Mouse (Mus musculus) heart, postnatal 36 days (tissue): Measurements from ENCODE around the gene Plekhg3. TPM values are rescaled to one million over a fixed set of nuclear protein-coding genes. Genes with fewer than 3 reads are reported as not detected.

ENCODE experiments used
- DNase-seq, 2 experiments: peaks; one replicate each; pipeline ENCODE4 v3.0.0; 2021 to 2022
- intact Hi-C: fragments of 180-260 bp; cut with DNase I; formaldehyde crosslinking; loops from one replicate; pipeline ENCODE4 v1.15.1; 2025
- total RNA-seq, 2 experiments: library from RNA; stranded (reverse); gene quantifications; 2 replicates each; pipeline ENCODE4 v1.2.3; 2021

Gene Plekhg3
- total RNA-seq, 2 experiments from 2014 or later = 13.2 to 15.2 TPM

DNA sequence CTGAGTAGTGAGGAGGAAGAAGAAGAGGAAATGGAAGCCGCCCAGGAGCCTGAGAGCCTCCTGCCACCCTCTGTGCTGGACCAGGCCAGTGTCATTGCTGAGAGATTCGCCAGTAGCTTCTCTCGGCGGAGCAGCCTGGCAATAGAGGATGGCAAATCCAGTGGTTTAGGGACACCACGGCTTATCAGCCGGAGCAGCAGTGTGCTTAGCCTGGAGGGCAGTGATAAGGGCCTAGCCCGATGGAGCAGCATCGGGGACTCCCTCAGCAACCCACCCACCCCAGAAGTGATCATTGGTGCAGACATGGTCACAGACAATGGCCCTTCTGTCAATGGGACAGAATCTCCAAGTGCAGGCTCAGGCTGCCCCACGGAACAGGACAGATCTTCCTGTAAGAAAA is 45.4 kb downstream of the Plekhg3 start:
- no peak for DNase-seq
- intact Hi-C loops = no loop called here

DNA sequence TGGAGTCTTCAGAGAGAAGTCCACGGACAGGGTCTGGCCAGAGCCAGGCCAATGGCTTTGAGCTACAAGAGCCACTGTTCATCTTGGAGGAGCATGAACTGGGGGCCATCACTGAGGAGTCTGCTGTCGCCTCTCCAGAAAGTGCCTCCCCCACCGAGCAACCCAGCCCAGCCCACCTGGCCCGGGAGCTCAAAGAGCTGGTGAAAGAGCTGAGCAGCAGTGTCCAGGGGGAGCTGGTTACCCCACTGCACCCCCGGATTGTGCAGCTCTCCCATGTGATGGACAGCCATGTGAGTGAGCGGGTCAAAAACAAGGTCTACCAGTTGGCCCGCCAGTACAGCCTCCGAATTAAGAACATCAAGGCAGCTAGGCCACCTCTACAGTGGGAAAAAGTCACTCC is 46.1 kb downstream of the Plekhg3 start:
- intact Hi-C loops = no loop called here
- no peak for DNase-seq

GRCm38 (mm10) chr12:76577858-76578257 is 47.2 kb downstream of the Plekhg3 start:
- intact Hi-C loops = no loop called here
- no peak for DNase-seq

DNA sequence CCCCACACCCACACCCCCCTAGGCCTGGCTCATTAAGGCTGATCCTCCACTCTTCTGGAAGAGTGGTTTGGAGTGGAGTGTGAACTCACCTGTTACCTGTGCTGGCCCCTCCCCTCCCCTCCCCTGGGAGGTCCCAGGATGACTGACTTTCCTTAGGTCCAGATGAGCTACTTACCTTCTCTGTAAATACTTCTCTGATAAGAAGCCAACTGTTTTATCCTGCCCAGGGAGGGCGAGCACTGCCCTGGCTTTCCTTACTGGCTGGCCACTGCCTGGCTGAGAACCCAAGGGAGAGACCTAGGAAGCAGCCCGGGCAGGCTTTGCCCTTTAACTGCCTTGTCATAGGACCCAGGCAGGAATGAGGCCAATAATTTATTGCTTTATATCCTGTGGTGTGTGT is 47.8 kb downstream of the Plekhg3 start:
- no peak for DNase-seq
- intact Hi-C loops = no loop called here

DNA sequence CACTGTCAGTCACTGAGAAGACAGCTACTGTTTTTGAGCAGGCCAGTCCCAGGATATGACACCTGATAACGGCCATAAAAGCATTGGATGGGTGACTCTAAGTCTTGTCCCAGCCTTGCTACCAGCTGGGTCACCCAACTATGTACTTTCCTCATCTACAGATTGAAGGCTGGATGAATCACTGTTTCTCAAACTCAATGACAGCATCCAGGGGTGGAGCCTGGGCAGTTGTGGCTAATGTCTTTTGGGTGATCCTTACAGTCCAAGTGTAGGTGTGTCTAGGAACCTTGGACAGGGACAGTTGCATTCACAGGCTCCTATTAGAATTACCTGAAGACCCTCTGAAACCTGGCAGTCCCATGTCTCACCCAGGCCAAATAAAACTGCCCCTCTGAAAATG is 49.1 kb downstream of the Plekhg3 start:
- DNase-seq = no peak
- intact Hi-C loops = no loop called here

- intact Hi-C loops = no loop called here
Observed at GRCm38 (mm10) chr12:76582139-76582538, 51.4 kb downstream of the Plekhg3 start.

DNA sequence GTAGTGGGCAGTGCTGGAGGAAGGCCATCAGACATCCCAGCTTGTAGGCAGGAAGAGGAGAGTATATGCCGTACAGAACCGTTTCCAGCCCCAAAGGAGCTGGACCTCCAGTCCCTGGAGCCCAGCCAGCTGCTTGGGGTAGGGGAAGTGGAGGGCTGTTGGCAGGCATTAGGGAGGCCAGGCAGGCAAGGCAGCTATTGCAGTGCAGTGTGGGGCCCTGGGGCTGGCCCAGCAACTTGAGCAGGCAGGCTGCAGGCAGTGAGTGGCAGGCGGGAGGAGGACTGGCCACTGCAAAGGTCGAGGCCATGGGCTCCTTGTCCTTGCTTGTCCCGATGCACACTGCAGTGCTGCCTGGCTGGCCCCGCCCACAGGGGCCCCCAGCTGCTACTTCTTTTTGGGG is 52.1 kb downstream of the Plekhg3 start:
- peak; percentile 35 to 43 for DNase-seq
- intact Hi-C loops = no loop called here

More at GRCm38 (mm10) chr12:76582139-76582538, 51.4 kb downstream of the Plekhg3 start:
- DNase-seq = no peak

GRCm38 (mm10) chr12:76583454-76583853 is 52.8 kb downstream of the Plekhg3 start:
- no peak for DNase-seq
- intact Hi-C loops = no loop called here

DNA sequence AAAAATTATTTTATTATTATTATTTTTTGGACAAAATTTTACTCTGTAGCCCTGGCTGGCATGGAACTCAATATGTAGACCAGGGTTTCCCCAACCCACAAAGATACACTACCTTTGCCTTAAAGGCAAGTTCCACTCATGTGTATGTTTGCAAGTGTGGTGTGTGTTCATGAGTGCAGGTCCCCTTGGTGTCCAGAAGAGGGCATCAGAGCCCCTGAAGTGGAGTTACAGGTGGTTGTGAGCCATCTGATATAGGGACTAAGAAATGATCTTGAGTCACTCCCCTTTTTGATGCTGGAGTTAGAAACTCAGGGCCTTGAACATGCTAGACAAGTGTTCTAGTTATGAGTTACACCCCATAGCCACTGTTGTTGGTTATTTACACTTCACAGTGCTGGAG is 54.3 kb downstream of the Plekhg3 start:
- intact Hi-C loops = no loop called here
- no peak for DNase-seq

GRCm38 (mm10) chr12:76587357-76587756 is 56.7 kb downstream of the Plekhg3 start:
- DNase-seq = no peak
- intact Hi-C loops = no loop called here

DNA sequence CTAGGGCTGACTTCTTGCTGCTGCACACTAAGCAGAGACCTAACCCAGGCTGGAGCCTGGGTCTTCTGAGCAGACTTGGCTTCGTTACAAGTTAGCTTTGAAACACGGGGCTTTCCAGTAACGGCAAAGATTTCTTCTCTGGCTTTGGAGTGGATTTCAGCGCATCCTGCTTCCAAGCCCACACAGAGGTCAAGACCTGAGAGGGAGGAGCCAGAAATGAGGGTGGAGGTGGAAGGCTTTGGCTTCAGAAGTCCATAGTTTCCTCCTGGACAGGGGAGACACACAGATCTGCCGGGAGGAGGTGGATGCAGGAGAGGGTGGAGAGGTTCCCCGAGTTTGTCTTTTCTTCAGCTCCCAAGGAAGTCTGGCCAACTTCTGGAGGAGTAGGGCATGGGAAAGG is 58.8 kb downstream of the Plekhg3 start:
- intact Hi-C loops = no loop called here
- peak; percentile 44 to 60 for DNase-seq

- no peak for DNase-seq
- intact Hi-C loops = no loop called here
Observed at GRCm38 (mm10) chr12:76591037-76591436, 60.3 kb downstream of the Plekhg3 start.

DNA sequence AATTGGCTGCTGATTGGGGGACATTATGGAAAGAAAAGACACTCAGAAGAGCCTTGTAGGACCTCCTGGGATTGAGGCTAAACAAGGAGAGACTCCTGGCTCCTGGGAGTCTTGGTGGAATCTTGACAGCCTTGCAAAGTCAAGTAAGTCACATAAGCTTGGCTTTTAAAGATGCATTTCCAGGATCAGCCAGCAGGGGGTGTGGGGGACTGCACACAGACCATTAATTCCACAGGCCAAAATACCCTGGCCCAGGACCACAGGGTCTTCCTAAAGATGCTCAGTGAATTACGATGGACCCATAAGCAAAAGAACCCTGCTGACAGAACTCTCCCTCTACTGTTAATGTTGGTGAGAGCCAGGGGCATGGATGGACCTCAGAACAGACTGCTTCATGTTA is 61.5 kb downstream of the Plekhg3 start:
- intact Hi-C loops = no loop called here
- peak; percentile 56 to 64 for DNase-seq

GRCm38 (mm10) chr12:76593254-76593653 is 62.6 kb downstream of the Plekhg3 start:
- intact Hi-C loops = no loop called here
- no peak for DNase-seq

GRCm38 (mm10) chr12:76593839-76594322 is 63.2 kb downstream of the Plekhg3 start:
- intact Hi-C loops = no loop called here
- peak; percentile 80 for DNase-seq

DNA sequence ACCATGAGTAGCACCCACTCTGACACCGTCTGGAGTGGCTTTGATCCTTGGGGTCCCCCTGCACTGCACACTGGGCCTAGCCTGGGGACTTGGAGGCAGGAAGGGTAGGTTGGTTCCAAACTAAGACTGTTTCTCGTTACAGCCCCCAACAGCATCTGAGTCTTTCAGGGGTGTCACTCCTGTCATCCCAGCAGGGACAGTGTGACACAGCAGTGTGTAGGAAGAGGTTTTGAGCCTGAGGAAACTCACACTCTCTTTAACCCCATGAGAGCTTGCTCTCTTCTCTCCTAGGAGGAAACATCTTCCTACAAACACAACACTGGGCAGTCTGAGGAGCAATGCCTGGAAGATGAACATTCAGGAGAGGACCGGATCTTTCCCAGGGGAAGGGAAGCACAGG is 63.9 kb downstream of the Plekhg3 start:
- DNase-seq = no peak
- intact Hi-C loops = no loop called here

GRCm38 (mm10) chr12:76595830-76596229 is 65.1 kb downstream of the Plekhg3 start:
- no peak for DNase-seq
- intact Hi-C loops = loop anchor here (1.0 to 5.0 kb wide), 4 partner anchors 100 to 334 kb away; no protein-coding TSS in a partner anchor

DNA sequence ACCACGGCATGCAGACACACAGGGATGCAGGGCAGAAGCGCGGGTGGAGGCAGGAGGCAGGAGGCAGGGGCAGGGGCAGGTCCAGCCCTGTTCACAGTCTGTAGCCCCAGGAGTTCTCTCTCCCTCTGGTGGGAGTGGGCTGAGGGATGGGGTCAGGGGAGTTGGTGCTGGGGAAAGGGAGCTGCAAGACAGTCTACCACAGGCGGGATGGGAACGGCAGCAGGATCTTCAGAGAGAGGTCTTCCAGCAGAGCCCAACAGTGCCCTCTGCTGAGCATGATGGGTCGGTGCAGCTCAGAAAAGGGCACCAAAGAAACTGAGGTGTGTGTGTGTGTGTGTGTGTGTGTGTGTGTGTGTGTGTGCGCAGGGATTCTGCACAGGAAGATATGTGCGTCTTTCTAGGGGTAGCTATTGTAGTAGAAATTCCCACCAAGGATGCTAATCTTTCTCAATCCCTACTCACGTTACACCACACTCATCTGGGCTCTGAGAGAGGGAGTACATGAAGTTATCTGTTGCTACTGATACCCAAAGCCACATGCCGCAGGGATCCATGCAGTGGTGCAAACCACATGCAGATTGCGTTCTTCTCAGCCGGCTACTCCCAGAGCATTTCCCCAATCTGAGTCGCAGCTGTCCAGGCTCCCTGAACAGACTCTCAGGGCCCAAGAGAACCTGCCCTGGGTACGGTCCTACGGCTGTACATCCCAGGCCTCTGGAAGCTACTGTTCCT is 65.8 kb downstream of the Plekhg3 start:
- intact Hi-C loops = loop anchor here (1.0 to 5.0 kb wide), 4 partner anchors 100 to 334 kb away; no protein-coding TSS in a partner anchor
- peak; percentile 80 to 81 for DNase-seq

DNA sequence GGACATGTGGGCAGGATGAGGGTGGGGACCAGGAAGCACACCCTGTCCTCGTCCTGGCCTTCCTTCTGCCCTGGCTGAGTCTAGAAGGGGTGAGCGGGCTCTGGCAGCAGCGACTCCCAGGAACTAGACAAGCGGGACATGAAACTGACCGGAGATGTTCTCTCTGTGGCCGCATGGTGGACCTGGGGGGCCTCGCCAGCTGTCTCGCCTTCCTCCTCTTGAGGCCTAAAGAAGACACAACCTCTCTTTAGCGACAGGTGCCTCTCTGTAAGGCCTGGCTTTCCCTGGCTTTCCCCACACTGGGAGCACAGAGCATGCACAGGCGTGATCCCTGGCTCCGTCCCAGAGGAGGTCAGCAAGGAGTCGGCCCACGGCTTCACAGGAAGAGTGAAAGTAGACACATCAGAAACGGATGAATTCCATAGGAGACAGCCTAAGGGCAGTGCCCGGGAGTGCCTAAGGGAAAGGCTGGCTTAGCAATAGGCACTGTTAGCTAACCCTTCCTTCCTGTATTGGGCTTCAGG is 66.9 kb downstream of the Plekhg3 start:
- intact Hi-C loops = loop anchor here (5.0 kb wide), 3 partner anchors 120 to 335 kb away; no protein-coding TSS in a partner anchor
- peak in 1 of 2 experiments; percentile 33 for DNase-seq

- intact Hi-C loops = loop anchor here (5.0 kb wide), 3 partner anchors 121 to 336 kb away; no protein-coding TSS in a partner anchor
- DNase-seq = no peak
Observed at GRCm38 (mm10) chr12:76598196-76598928, 67.7 kb downstream of the Plekhg3 start.

DNA sequence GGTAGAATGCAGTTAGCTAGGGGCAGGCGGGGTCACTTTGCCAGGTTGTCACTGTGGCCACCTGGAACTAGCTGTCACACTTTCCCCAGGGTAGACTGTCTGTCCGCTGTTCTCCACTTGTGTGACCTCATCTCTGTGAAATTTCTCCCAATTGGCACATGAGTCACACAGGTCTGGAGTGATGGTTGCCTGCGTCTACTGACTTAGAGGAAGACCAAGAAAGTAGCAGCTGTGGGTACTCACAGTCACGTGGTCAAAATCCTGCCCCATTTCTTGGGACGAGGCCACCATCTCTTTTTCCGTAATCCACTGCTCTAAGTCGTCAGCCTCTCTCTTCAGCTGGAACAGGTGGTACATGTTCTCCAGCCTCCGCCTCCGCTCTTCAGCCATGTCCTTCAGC is 73.1 kb downstream of the Plekhg3 start:
- no peak for DNase-seq
- intact Hi-C loops = no loop called here
